Mouse (Mus musculus): Measurements from ENCODE around the gene Skap1. TPM values are rescaled to one million over a fixed set of nuclear protein-coding genes. Genes with fewer than 3 reads are reported as not detected.

Gene Skap1
- polyA plus RNA-seq, 1 experiment from 2014 or later: 0.59 TPM

DNA sequence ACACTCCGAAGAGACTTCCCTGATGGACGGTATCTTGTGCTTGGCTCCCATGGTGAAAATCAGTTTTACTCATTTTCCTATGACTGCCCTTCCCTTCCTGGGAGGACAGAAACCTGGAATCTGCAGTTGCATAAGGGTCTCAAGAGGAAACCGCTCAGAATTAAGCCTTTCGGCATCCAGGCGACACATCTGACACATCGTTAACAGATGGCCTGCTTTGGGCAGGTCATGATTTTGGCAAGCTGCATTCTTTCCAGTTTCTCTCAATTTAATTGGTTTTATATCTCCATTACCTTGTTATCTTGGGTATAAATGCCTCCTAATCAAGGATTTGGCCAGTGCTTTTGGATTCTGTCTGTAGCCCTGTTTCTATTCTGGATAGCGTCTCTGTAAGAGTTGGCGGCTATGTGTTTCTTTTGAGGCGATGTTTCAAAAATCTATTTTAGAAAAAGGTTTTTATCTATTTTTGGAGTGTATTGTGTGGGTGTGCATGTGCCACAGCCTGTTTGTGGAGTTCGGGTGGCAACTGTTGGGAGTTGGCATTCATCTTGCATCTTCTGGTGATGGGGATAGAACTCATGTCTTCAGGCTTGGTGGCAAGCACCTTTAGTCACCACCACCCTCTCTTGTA lies 1.1 kb downstream of the Skap1 start:
- no peak for ATAC-seq
- CTCF ChIA-PET: interaction anchor here (1.4 kb wide), 1 partner anchor 43 kb away, joined by 3 read pairs; no protein-coding TSS in a partner anchor
- in situ Hi-C loops (cut with MboI; ENCODE audit: low pct_unique_long_range_greater_than_20kb): no loop called here
- TF ChIP-seq CTCF (IDR thresholded peaks at IDR 0.05): no peak
- no peaks in the 10 kb centered on the region for H3K27me3 ChIP-seq
- no peak for DNase-seq (ENCODE audit: low read depth, low spot score)
- POLR2A ChIA-PET: no interaction called here

DNA sequence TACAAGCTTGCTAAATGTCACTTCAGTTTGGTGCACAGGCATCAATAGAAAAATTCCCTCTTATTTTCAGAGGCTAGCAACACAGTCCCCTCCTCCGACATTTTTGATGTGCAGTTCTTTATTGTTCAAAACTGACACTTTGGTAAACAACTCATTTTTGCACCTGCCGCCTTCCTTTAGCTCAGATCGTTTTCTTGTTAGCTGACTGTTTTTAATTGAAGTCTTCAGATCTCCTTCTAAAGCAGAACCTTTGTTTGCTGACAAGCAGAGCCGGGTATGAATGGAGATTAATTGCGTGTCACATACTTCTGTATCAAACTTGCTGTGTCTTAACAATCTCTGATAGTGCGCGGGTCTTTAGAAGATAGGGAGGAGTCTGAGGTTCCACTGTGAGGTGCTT lies 2.0 kb downstream of the Skap1 start:
- CTCF ChIA-PET: interaction anchor here (1.4 kb wide), 1 partner anchor 42 kb away, joined by 3 read pairs; no protein-coding TSS in a partner anchor
- in situ Hi-C loops (cut with MboI; ENCODE audit: low pct_unique_long_range_greater_than_20kb): no loop called here
- TF ChIP-seq CTCF (IDR thresholded peaks at IDR 0.05): no peak
- H3K27me3 ChIP-seq: no peaks in the 10 kb centered on the region
- DNase-seq (ENCODE audit: low read depth, low spot score) (no peak), ATAC-seq (no peak)
- POLR2A ChIA-PET: no interaction called here

- no peak for ATAC-seq
- in situ Hi-C loops (cut with MboI; ENCODE audit: low pct_unique_long_range_greater_than_20kb): no loop called here
- POLR2A ChIA-PET: no interaction called here
- no peak for TF ChIP-seq CTCF (IDR thresholded peaks at IDR 0.05)
- no peaks in the 10 kb centered on the region for H3K27me3 ChIP-seq
- CTCF ChIA-PET: interaction anchor here (1.4 kb wide), 1 partner anchor 41 kb away, joined by 3 read pairs; no protein-coding TSS in a partner anchor
- DNase-seq (ENCODE audit: low read depth, low spot score): no peak
Measured at GRCm38 (mm10) chr11:96466987-96467386, 2.6 kb downstream of the Skap1 start.

GRCm38 (mm10) chr11:96468048-96468745 lies 3.8 kb downstream of the Skap1 start:
- ChIA-PET CTCF (no interaction called here), POLR2A (no interaction called here)
- no peak for TF ChIP-seq CTCF (IDR thresholded peaks at IDR 0.05)
- in situ Hi-C loops (cut with MboI; ENCODE audit: low pct_unique_long_range_greater_than_20kb): no loop called here
- DNase-seq (ENCODE audit: low read depth, low spot score) (no peak), ATAC-seq (no peak)
- H3K27me3 ChIP-seq: no peaks in the 10 kb centered on the region

GRCm38 (mm10) chr11:96482711-96483110 lies 18.3 kb downstream of the Skap1 start:
- POLR2A ChIA-PET: no interaction called here
- TF ChIP-seq CTCF (IDR thresholded peaks at IDR 0.05): no peak
- ATAC-seq (no peak), DNase-seq (ENCODE audit: low read depth, low spot score) (no peak)
- in situ Hi-C loops (cut with MboI; ENCODE audit: low pct_unique_long_range_greater_than_20kb): no loop called here
- H3K27me3 ChIP-seq: no peaks in the 10 kb centered on the region
- CTCF ChIA-PET: interaction anchor here (1.0 kb wide), 1 partner anchor 11 kb away, joined by 4 read pairs; no protein-coding TSS in a partner anchor

DNA sequence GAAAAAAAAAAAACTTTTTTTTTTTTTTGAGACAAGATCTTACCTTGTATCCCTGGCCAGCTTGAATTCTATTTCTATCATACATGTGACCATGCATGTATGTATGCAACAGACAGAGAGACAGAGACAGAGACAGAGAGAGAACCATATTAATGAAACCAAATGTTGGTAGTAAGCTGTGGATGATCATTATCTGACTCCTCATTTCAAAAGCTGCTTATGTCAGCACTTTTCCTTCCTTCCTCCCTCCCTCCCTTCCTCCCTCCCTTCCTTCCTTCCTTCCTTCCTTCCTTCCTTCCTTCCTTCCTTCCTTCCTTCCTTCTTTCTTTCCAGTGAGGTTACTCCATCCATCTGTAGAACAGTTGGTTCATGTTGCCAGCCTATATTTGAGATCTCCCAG lies 18.8 kb downstream of the Skap1 start:
- no peak for ATAC-seq
- ChIA-PET POLR2A (no interaction called here), CTCF (no interaction called here)
- H3K27me3 ChIP-seq: no peaks in the 10 kb centered on the region
- no peak for DNase-seq (ENCODE audit: low read depth, low spot score)
- no peak for TF ChIP-seq CTCF (IDR thresholded peaks at IDR 0.05)
- in situ Hi-C loops (cut with MboI; ENCODE audit: low pct_unique_long_range_greater_than_20kb): no loop called here

DNA sequence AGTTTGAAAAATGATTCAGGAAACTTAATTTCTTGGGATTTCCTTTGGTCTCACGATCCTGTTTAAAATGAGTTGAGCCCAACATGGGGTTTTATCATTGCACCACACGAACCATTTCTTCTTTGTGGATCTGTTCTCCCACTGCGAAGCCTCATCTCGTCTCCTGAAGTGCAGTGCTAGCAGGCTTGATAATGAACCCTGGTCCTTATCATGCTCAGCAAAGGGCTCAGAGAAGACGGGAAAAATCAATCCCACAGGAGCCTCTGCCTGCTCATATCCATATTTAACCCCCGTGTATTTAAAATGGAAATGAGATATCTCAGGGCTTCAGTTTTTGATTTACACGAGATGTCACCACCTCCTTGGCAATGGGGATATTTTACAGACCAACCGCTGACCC lies 34.1 kb downstream of the Skap1 start:
- no peak for TF ChIP-seq CTCF (IDR thresholded peaks at IDR 0.05)
- ChIA-PET CTCF (no interaction called here), POLR2A (interaction anchor here (0.7 kb wide), 1 partner anchor 27 kb away, joined by 4 read pairs; no protein-coding TSS in a partner anchor)
- ATAC-seq (no peak), DNase-seq (ENCODE audit: low read depth, low spot score) (no peak)
- in situ Hi-C loops (cut with MboI; ENCODE audit: low pct_unique_long_range_greater_than_20kb): no loop called here
- no peaks in the 10 kb centered on the region for H3K27me3 ChIP-seq

- TF ChIP-seq CTCF (IDR thresholded peaks at IDR 0.05): no peak
- no peaks in the 10 kb centered on the region for H3K27me3 ChIP-seq
- DNase-seq (ENCODE audit: low read depth, low spot score): no peak
- in situ Hi-C loops (cut with MboI; ENCODE audit: low pct_unique_long_range_greater_than_20kb): no loop called here
- CTCF ChIA-PET: interaction anchor here (0.9 kb wide), 1 partner anchor 28 kb away, joined by 3 read pairs; no protein-coding TSS in a partner anchor
- no peak for ATAC-seq
- POLR2A ChIA-PET: interaction anchor here (0.6 kb wide), 1 partner anchor 31 kb away, joined by 3 read pairs; no protein-coding TSS in a partner anchor
Measured at GRCm38 (mm10) chr11:96501042-96501441, 36.6 kb downstream of the Skap1 start.

- in situ Hi-C loops (cut with MboI; ENCODE audit: low pct_unique_long_range_greater_than_20kb): no loop called here
- no peak for TF ChIP-seq CTCF (IDR thresholded peaks at IDR 0.05)
- no peak for DNase-seq (ENCODE audit: low read depth, low spot score)
- H3K27me3 ChIP-seq: no peaks in the 10 kb centered on the region
- ChIA-PET POLR2A (no interaction called here), CTCF (no interaction called here)
- ATAC-seq: no peak
Measured at GRCm38 (mm10) chr11:96502948-96503347, 38.6 kb downstream of the Skap1 start.

GRCm38 (mm10) chr11:96504509-96505119 lies 40.2 kb downstream of the Skap1 start:
- H3K27me3 ChIP-seq: no peaks in the 10 kb centered on the region
- ATAC-seq: no peak
- ChIA-PET POLR2A (no interaction called here), CTCF (no interaction called here)
- DNase-seq (ENCODE audit: low read depth, low spot score): no peak
- in situ Hi-C loops (cut with MboI; ENCODE audit: low pct_unique_long_range_greater_than_20kb): no loop called here
- TF ChIP-seq CTCF (IDR thresholded peaks at IDR 0.05): no peak

- no peak for TF ChIP-seq CTCF (IDR thresholded peaks at IDR 0.05)
- in situ Hi-C loops (cut with MboI; ENCODE audit: low pct_unique_long_range_greater_than_20kb): no loop called here
- no peaks in the 10 kb centered on the region for H3K27me3 ChIP-seq
- ATAC-seq (no peak), DNase-seq (ENCODE audit: low read depth, low spot score) (no peak)
- CTCF ChIA-PET: no interaction called here
- POLR2A ChIA-PET: no interaction called here
Measured at GRCm38 (mm10) chr11:96505841-96506240, 41.4 kb downstream of the Skap1 start.

Measured in Patski (cell line).